Mouse (Mus musculus) left cerebral cortex, postnatal 14 days (tissue): ENCODE measurements around the gene Mast4. TPM values are rescaled to one million over a fixed set of nuclear protein-coding genes. Genes with fewer than 3 reads are reported as not detected.
A peak's percentile ranks its signal among the peaks of the same experiment; 100 is the strongest.

Experiments used
- DNase-seq, 2 experiments: peaks; one replicate each; pipeline ENCODE4 v3.0.0; 2021 to 2022; ENCODE audit warnings: low spot score in 2 of 2, mixed read lengths in 1 of 2
- intact Hi-C: fragments of 180-260 bp; cut with DNase I; formaldehyde crosslinking; loops from one replicate; pipeline ENCODE4 v1.15.1; 2025
- total RNA-seq, 2 experiments: library from RNA; stranded (reverse); gene quantifications; 2 replicates each; pipeline ENCODE4 v1.2.3; 2021

The Mast4 gene
- total RNA-seq, 2 experiments from 2014 or later = 35.5 to 41.2 TPM

DNA sequence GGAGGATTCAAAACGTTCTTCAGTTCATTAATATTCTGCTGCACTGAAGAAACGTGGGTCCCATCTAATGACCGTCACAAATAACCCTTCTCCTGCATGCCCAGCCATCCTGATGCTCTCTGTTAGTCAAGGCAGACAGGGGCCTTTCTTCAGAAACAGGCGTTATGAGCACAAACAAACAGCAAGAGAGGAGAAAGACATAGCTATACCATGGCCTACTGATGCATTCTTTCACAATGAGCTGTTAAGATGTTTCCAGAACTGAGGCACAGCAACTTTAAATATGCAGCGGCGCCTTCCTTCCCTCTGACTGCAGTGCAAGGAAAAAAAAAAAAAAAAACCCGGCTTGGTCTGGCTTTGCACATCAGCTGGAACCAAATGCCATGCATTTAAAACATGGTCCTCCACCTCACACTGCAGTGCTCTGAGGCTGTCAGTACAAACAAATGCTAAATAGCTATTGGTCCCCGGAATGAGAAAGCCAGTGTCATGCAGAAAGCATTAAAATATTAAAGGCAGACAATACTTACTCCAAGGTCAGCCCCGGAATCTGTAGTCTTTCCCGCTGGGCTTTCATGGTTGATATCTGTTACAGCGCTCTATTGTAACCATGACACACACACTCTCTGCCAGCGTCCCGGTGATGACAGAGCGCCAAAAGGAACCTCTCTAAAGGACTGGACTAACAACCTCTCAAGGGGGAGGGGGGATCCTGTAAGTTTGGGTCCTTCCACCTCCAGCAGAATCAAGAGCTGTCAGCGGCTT lies 376.6 kb downstream of the Mast4 start:
- intact Hi-C loops = no loop called here
- peak in 1 of 2 experiments; percentile 23 for DNase-seq

DNA sequence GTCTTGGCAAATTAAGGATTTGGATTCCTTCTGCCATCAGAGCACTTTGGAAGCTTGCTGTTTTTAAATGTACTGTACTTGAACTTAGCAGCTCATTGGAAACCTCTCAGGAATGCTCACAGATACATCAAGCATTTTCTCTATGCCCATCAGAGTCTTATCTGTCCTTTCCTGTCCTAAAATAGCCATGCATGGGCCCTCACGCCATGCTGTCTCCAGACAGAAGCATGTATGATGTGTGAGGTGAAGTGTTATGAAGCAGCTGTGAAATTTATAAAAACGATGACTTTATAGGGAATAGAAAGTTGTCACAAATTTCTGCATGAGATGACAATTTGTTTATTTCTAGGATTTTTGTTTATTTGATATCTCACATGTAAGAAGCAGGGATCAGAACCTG lies 378.8 kb downstream of the Mast4 start:
- intact Hi-C loops = no loop called here
- no peak for DNase-seq

DNA sequence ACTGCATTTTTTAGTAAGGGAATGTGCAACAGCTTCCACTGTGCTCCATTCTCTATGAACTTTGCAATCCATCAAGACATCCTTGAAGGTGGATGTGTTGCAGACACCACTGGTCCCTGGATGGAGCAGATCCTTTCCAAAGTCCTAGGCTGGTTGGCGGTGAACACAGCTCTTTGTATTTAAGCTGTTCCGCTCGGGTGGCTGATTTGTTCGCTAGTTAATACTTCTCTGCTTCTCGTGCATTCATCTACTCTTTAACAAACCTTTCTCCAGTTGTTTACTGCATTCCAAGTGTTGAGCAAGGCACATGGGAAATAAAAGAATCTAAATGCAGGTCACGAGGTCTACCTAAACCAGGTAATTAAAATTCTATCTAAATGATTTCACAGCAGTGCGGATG lies 384.5 kb downstream of the Mast4 start:
- intact Hi-C loops = no loop called here
- no peak for DNase-seq

DNA sequence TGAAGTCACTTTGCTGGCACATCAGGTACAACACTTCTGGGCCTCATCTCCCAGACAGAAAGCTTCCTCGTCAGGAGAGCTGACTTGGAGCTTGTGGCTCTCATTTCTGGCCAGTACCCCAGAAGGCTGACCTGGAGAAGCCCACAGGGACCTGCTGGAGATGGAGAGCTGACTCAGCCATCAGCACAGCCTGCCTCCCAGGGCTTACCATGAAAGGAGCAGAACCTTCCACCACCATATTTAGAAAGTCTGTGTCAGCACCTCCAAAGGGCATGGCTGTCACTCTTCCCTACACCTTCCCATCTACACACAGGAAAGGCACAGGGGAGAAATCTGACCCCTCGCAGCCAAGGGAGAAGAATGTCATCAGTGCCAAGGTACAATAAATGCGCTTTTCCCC lies 385.3 kb downstream of the Mast4 start:
- DNase-seq = no peak
- intact Hi-C loops = no loop called here

DNA sequence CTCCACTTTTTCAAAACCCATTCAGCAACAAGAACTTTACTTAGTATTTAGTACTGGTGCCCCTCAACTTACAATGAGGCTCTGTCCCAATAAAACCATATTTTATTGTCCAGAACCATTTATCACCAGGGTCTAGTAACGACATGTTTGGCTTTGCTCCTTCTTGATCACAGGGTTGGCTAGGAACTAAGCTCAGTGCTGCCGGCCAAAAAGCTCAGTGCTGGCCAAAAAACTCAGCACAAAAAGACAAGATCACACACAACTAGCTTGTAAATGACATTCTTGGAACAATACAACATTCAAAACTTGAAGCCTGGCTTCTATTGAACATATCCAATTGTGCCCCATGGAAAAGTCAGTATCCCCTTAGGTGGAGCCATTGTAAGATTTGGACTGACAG lies 386.8 kb downstream of the Mast4 start:
- no peak for DNase-seq
- intact Hi-C loops = no loop called here

DNA sequence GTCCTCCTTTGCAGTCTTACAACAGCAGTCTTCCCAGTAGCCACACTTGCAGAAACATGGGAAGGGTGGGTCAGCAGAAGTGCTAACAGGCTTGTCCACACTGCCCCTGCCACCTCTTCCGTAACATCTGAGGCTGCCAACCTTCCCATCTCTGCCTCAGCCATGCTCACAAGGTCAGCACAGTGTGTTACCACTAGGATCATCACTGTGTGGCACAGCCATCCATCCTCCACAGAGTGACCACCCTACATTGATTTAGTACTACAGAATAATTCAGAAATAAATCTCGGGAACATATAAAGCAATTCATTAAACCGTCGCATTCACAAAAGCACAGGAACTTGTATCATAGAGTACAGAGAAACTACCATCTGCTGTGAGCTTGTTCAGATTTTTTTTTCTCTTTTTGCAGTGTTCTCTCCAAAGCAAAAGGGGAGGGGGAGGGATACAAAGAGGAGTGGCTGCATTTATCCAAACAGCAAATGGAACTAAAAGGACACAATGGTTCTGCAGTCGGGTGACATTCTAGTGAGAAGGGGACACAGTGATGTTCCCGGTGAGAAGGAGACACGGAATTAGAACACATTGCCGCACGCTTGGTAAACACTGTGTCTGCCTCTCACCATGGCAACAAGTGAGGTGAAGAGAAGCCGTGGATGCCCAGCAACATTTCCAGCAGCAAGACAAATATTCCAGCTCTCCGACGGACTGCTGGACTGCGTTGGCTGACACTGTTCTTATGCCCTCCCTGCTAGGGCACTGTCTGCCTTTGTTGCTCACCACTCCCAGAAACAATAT lies 388.1 kb downstream of the Mast4 start:
- DNase-seq = peak; percentile 29 to 61
- intact Hi-C loops = no loop called here

DNA sequence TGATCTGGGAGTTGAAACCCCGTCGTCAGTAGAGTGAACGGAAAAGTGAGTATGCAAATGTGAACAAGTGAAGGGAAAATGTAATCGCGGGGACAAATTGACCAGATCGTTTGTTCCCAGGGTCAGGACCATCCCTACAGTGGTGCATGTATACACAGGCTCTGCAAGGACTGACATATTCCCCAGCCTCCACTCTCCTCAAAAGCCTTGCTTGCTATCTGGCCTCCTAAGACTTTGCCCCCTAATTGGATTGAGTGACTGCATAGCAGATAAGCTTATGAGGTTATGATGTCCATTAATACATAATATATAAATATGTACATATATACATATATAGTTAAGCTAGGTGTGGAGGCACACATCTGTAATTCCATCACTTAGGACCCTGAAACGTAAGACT lies 388.8 kb downstream of the Mast4 start:
- DNase-seq = no peak
- intact Hi-C loops = no loop called here

DNA sequence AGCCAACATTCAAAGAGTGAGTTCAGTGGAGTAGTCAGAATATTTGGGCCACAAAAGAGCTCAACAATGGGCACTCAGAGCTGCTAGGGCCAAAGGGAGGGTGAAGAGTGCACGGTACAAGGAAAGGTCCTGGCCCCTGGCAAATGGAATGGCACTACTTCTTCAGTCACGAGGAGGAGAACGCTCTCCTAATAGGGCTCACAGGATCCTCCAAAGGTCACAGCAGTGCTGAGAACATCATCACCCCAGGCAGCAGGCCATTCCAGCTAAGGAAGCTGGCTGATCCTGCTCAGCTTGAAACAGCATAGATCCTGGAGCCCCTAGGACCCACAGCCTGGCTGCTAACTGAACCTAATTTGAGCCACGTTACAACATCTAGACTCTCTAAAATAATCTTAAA lies 389.8 kb downstream of the Mast4 start:
- DNase-seq = no peak
- intact Hi-C loops = no loop called here

DNA sequence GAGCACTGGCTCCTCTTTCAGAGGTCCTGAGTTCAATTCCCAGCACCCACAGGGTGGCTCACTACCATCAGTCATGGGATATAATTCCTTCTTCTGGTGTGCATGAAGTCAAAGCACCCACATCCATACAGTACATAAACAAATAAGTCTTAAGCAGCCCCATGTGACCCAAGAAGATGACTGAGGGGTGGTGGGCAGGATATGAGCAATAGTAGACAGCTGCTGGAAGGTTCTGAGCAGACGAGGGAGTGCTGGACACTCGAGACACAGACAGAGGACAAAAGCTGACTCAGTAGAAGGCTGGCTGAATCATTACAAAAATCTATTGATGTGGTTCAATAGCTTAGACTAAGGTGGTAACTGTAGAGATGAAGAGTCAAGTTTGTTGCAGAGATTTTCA lies 391.7 kb downstream of the Mast4 start:
- no peak for DNase-seq
- intact Hi-C loops = no loop called here

DNA sequence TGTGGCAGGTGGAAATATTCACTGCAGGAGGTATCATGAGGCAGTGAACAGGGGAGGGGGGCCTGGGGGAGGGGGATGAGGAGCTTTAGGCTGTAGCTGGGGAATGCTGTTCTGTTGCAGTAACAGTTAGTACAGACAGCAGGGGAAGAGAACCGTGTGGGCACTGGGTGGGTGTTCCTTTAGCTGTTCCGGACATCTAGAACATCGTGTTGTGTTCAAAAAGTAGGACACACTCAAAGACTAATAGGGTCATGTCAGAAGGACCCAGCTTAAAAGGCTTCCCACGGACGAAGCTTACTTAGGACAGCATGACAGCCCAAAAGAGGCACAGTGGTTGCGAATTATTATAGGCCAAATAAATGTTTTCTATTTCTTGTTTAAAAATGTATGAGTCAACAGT lies 393.8 kb downstream of the Mast4 start:
- intact Hi-C loops = no loop called here
- DNase-seq = peak; percentile 16 to 63

DNA sequence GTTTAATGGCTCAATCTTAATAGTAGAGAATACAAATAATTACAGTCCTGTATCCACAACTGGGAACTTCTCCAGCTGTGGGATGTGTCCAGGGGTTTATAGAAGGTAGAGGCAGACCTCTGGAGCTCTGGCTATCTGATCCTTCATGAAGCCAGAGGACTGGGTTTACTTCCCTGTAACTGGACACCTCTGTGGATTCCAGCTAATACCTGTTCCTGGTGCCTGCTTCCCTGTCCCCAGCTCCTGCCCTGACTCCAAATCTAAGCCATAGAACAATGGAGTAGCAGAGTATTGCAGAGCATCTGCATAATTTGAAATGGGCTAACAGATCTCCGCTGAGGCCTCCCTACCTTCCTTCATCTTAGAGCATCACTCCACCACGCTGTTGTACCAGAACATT lies 398.1 kb downstream of the Mast4 start:
- intact Hi-C loops = no loop called here
- DNase-seq = no peak

DNA sequence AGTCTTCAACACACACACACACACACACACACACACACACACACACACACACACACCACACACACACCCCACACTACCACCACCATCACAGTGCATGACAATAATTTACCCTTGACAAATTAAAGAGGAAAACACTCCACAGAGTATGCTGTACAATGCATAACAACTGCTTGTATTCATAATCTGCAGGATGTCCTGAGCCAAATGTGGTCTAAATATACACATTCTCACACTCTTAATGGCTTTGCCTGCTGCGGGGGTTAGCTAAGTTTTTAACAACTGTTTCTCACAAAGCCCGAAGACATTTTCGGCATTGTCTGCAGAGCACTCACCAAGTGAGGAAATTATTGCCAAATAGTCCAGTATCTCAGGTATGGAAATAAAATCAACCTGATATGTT lies 398.5 kb downstream of the Mast4 start:
- DNase-seq = peak in 1 of 2 experiments; percentile 44
- intact Hi-C loops = no loop called here

DNA sequence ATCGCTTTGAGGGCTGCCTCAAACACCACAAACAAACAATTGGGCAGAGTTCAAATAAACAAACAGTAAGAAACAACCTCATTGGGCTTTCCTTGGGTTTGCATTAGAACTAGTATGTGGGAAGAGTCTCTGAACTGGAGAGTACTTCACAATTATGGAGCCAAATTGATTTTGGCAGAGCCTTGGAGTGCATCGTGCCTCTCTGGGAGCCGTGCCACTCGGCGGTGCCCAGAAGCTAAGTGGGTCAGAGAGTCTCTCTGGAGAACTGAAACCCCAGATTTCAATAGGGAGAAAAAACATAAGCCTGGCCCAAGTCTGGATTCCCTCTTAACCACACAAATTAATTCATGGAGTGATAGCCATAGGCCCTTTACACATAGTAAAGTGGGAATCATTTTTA lies 400.6 kb downstream of the Mast4 start:
- intact Hi-C loops = no loop called here
- peak; percentile 37 to 49 for DNase-seq

DNA sequence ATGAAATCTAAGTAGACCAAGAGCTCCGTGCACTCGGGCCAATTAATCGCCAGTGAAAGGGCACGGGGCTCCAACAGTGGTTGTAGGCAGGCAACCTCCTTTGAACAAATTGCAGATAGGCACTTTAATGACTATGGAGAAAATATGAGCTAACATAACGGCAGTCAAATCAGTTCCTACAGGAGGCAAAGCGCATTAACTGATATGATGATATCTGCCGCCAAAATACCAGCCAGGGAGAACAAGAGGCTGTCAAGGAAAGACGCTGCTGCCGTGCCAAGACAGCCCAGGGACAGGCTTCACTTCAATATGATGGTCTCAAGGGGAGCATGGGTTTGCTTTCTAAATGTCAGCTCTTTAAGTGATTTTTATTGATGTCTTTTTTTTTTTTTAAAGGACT lies 401.9 kb downstream of the Mast4 start:
- DNase-seq = no peak

DNA sequence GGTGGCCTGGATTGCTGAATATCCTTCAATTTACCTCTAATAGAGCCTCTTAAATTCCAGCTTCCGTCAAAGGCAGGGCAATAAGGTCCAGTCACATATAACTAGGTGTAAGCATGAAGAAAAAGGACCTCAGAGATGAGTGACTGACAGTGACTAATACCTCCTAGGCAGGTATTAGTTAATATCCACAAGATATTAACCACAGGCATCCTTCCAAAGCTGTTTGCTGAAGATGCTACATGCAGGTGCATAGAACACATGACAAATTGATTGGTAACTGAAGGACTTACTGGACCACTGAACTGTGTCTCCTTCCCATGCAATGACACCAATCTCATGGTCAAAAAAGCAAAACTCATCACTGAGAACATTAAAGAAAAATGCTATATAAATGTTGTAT lies 402.3 kb downstream of the Mast4 start:
- intact Hi-C loops = no loop called here

More for the DNA sequence above, 401.9 kb downstream of the Mast4 start:
- intact Hi-C loops = no loop called here

DNA sequence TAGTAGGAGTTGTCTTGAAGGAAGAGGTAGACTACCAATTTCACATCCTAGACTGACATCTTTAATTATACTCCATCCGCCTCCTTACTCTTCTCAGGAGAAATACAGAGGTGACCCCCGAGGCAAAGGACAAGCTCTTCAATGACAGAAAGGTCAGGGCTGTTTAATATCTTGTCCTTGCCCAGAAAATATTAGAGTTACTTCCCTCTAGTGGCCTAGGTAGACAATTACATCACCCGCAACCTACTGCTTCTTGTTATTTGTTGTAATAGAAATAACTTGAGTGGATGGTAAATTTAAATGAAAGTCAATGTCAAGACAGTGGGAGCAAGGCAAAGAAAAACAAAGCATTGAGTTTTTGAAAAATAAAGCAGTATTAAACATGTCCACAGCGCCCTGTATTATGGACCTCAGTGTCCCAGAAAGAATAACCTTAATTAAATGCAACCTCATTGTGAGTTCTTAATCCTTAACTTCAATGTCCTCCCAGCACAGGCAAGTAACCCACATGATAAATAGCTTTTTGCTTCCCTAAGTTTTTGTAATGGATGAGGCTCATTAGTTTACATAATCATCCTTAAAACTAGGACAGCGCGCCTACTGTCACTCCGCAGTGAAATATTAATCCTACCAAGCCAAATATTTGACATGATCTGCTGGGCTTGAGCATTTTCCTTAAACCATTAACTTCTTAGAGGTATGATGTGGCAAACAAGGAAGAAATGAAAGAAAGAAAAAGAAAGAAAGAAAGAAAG lies 408.3 kb downstream of the Mast4 start:
- no peak for DNase-seq
- intact Hi-C loops = no loop called here

More for the DNA sequence above, 402.3 kb downstream of the Mast4 start:
- no peak for DNase-seq

DNA sequence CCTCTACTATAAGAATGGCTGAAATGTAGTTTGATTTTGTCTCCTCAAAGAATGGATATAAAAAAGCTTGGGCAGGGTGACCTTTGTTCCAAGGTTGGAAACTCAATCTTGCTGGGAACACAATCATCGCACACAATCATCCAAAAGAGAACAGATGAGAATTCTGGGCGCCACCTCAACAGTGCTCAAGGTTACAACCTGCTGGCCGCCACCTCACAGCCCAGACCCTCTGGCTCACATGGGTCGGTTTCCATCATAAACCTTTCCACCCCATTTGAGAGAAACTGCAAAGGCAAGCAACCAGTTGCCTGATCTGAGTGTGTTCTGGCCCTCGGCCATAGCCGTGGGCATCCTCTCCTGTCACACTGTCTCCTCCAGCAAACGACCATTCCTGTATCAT lies 414.6 kb downstream of the Mast4 start:
- DNase-seq = no peak
- intact Hi-C loops = no loop called here

DNA sequence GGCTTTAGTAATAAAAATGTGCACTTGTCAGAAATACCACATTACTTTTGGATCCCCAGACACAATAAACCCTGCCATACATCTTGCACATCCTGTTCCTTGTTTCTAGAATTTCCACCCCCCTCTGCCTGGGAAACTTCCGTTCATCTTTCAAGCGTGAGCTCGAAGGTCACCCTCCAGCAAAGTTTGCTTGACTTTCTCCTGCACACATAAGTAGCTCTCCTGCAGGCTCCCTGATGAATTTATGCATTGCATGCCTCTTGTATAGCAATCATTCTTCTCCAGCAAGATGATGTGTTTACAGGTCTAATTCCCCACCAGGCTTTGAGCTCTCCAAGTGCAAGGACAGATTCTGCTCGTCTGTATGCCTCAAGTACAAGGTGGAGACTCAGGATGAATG lies 415.7 kb downstream of the Mast4 start:
- intact Hi-C loops = no loop called here
- no peak for DNase-seq

DNA sequence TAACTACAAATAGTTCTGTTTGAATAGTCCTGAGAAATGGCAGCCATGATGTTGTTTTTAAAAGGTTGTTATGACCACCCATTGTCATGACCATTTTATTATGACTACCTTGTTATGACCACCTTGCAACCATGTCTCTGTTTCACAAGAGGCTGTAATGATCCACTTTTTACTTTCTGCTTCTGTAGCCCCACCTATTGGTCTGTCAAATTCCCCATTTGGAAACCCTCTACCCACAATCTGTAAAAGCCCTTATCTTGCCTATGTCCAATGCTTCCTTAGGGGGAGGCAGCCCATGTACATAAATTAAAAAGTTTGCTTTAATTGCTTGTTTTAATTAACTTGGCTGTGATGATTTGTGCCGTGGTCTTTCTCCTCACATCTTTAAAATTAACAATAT lies 419.0 kb downstream of the Mast4 start:
- intact Hi-C loops = no loop called here

DNA sequence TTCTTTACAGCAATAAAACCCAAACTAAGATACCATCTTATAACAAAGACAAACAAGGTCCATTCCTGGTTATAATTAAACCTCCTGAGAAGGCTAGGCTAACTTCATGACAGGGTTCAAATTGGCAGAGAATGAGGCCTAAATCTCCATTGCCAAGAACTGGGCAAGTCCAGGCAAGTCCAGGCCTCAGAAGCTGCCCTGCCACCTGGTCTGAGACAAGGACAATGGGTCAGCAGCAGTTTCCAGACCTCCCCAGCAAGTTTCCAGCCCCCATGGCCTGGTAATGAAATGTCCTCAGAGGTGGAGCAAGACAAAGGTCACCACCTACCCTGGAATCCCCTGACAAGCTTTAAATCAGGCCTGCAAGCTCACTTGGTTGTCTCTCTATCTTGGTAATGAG lies 419.5 kb downstream of the Mast4 start:
- DNase-seq = no peak
- intact Hi-C loops = no loop called here

More for the DNA sequence above, 419.0 kb downstream of the Mast4 start:
- DNase-seq = no peak
